Mouse (Mus musculus) limb, embryonic 15.5 days (tissue): ENCODE data around the gene Ctnnbl1. TPM values are rescaled to one million over a fixed set of nuclear protein-coding genes. Genes with fewer than 3 reads are reported as not detected.

Experiments
- ATAC-seq: fragments of 200-750 bp; cut with Nextera tagmentation; 2 replicates; pipeline ENCODE4 v1.8.0; 2017; ENCODE audit warnings: low read depth, moderate TSS enrichment; ENCODE audit not compliant: insufficient number of reproducible peaks, low FRiP score, low TSS enrichment
- H3K27ac ChIP-seq: fragments of 300-500 bp; sonication (generic); 2 replicates; pipeline ENCODE4 v1.5.1; 2015; ENCODE audit warnings: moderate library complexity, mild to moderate bottlenecking, inconsistent platforms
- H3K27me3 ChIP-seq: fragments of 300-500 bp; sonication (generic); 2 replicates; pipeline ENCODE4 v1.6.1; 2015; ENCODE audit warnings: inconsistent platforms
- H3K36me3 ChIP-seq: fragments of 300-500 bp; sonication (generic); 2 replicates; pipeline ENCODE4 v1.6.1; 2015; ENCODE audit warnings: inconsistent platforms
- H3K4me1 ChIP-seq: fragments of 300-500 bp; sonication (generic); 2 replicates; pipeline ENCODE4 v1.6.1; 2015; ENCODE audit warnings: inconsistent platforms
- H3K4me2 ChIP-seq: fragments of 300-500 bp; sonication (generic); 2 replicates; pipeline ENCODE4 v1.6.1; 2015; ENCODE audit warnings: mild to moderate bottlenecking, inconsistent platforms
- H3K4me3 ChIP-seq: fragments of 300-500 bp; sonication (generic); 2 replicates; pipeline ENCODE4 v1.5.1; 2015; ENCODE audit warnings: mild to moderate bottlenecking, inconsistent platforms
- H3K9ac ChIP-seq: fragments of 300-500 bp; sonication (generic); 2 replicates; pipeline ENCODE4 v1.6.1; 2015; ENCODE audit warnings: inconsistent platforms
- H3K9me3 ChIP-seq: fragments of 300-500 bp; sonication (generic); 2 replicates; pipeline ENCODE4 v1.6.1; 2016; ENCODE audit warnings: inconsistent platforms
- WGBS: fragments of 180-500 bp; shearing (Covaris S2); methylation state at CpG from one replicate; pipeline ENCODE4 v1.1.7; 2015; 5-methylcytosine and 5-hydroxymethylcytosine counted together
- polyA plus RNA-seq: library from polyadenylated mRNA; unstranded; fragments of >200 nt; fragmentation: Nextera tagmentation; extraction: Ambion mirVana; gene quantifications from 2 replicates; pipeline ENCODE4 v1.2.1, GENCODE M21; 2015

Gene Ctnnbl1
- polyA plus RNA-seq, 1 experiment from 2014 or later = 51.0 TPM

DNA sequence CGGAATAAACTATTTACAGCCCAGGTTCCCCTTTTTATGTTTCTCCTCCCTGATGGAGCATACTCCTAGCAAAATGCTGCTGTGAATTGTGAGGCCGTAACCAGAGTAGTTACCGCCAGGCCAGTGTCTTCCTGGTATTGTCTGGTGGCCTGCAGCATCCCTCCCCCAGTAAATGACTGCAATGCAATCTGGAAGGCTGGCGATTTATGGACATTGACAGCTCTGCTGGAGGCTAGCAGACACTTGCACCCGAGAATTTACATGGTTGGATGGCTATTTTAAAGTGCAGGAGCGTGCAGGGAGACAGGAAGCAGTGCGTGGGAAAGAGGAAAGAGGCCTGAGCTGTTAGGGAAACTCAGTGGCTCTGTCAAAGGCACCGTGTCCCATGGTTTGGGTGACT is 99.8 kb downstream of the Ctnnbl1 start:
- Histone ChIP-seq H3K9me3 (no peaks in the 10 kb centered on the region), H3K36me3 (peaks cover 11% of the 10 kb centered on the region), H3K4me2 (no peak overlapping the region), H3K4me1 (no peaks in the 10 kb centered on the region), H3K9ac (no peak overlapping the region), H3K4me3 (no peak overlapping the region), H3K27ac (no peak overlapping the region), H3K27me3 (no peaks in the 10 kb centered on the region)
- ATAC-seq = no peak
- 52% methylated on average over 8 of the region's 8 CpGs for WGBS

- no peaks in the 10 kb centered on the region for H3K4me1 ChIP-seq
- no peaks in the 10 kb centered on the region for H3K9me3 ChIP-seq
- 89% methylated on average over 13 of the region's 13 CpGs for WGBS
- no peak overlapping the region for H3K4me3 ChIP-seq
- no peak overlapping the region for H3K9ac ChIP-seq
- no peak overlapping the region for H3K4me2 ChIP-seq
- peaks cover 11% of the 10 kb centered on the region for H3K36me3 ChIP-seq
- no peaks in the 10 kb centered on the region for H3K27me3 ChIP-seq
- H3K27ac ChIP-seq = no peak overlapping the region
- no peak for ATAC-seq
Measured at GRCm38 (mm10) chr2:157838206-157838923, 101.2 kb downstream of the Ctnnbl1 start.

DNA sequence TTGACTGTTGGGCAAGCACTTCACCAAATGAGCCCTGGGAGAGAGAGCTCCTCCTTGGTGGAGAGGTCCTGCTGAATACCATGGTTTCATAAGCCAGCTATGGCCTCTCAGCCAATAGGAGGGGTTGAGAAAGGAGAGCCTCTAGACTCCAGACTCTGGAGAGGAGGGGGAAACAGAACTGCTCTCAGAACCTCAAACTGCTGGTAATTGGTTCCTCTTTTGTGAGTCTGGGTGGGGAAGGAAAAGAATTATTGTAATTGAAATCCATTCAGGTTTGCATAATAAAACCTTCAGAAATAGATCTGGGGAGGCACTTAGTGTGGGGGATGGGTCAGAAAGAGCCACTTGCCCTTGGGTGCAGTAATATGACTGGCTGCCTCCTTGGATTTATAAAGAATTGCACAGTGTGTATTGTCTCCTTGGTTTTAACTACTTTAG is 103.5 kb downstream of the Ctnnbl1 start:
- Histone ChIP-seq H3K27ac (no peak overlapping the region), H3K4me1 (no peaks in the 10 kb centered on the region), H3K27me3 (no peaks in the 10 kb centered on the region), H3K36me3 (peaks cover 11% of the 10 kb centered on the region), H3K9me3 (no peaks in the 10 kb centered on the region), H3K9ac (no peak overlapping the region), H3K4me3 (no peak overlapping the region), H3K4me2 (no peak overlapping the region)
- ATAC-seq = no peak

DNA sequence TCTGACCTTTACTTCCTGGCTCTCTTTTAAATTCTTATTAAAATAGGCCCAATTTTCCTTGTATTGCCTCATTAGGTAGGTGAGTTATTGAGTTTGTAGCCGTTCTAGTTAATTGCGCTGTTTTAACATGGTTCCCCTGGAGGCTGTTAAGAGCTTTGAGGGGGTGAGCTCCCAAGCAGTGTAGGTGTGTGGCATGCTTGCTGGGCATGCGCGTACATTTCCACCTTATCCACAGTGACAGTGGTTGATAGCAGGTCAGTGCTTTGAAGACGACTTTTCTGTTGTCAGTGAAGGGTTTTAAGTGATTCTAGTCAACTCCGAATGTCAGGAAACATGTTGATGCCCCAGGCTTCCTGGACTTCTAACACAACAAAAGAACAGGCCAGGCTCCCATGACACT is 103.9 kb downstream of the Ctnnbl1 start:
- no peak overlapping the region for H3K27ac ChIP-seq
- H3K36me3 ChIP-seq = peaks cover 11% of the 10 kb centered on the region
- H3K4me1 ChIP-seq = no peaks in the 10 kb centered on the region
- no peak overlapping the region for H3K9ac ChIP-seq
- WGBS = 28% methylated on average over 6 of the region's 6 CpGs
- no peak overlapping the region for H3K4me3 ChIP-seq
- no peaks in the 10 kb centered on the region for H3K9me3 ChIP-seq
- H3K27me3 ChIP-seq = no peaks in the 10 kb centered on the region
- no peak for ATAC-seq
- no peak overlapping the region for H3K4me2 ChIP-seq

DNA sequence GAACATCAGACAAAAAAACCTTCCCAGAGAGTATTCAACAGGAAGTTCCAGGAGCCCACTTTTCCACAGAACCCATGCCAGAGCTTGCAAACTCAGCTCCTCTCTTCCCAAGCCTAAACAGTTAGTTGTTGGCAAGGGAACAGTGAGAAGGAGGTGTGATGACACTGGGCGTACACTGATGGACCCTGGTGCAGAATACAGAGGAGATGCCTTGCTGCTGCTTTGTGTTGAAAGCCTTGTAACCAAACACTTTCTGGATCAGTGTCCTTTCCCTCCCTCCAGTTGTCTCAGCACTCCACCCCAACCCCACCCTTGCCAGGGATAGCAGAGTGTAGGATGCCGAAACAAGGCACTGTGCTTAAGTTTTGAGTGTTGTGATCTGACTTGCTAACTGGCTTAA is 107.5 kb downstream of the Ctnnbl1 start:
- no peak overlapping the region for H3K4me2 ChIP-seq
- H3K27me3 ChIP-seq = no peaks in the 10 kb centered on the region
- no peak overlapping the region for H3K9ac ChIP-seq
- ATAC-seq = no peak
- no peak overlapping the region for H3K27ac ChIP-seq
- whole genome bisulfite sequencing = 83% methylated on average over 2 of the region's 2 CpGs
- H3K4me3 ChIP-seq = no peak overlapping the region
- H3K9me3 ChIP-seq = no peaks in the 10 kb centered on the region
- H3K36me3 ChIP-seq = no peaks in the 10 kb centered on the region; the same call in 1 of the 2 replicates
- no peaks in the 10 kb centered on the region for H3K4me1 ChIP-seq

DNA sequence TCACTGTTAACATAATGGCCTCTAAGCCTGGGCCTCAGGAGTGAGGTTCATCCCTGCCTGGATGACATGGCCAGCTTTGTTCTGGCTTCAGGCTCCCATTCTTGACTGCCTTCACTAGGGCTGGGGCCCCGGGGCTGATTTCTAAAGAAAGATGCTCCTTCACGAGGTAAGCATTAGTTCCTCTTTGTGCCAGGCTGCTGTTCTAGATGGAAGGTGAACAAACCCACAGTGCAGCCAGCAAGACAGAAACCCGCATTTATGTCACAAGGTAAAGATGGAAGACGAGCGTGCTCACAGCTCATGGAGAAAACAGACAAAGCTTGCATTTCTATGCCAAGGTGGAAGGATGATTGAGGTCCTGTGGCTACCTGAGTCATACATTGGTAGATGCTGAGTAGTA is 108.6 kb downstream of the Ctnnbl1 start:
- Histone ChIP-seq H3K4me2 (no peak overlapping the region), H3K27ac (no peak overlapping the region), H3K9me3 (no peaks in the 10 kb centered on the region), H3K9ac (no peak overlapping the region), H3K27me3 (no peaks in the 10 kb centered on the region), H3K4me3 (no peak overlapping the region), H3K4me1 (no peaks in the 10 kb centered on the region), H3K36me3 (no peaks in the 10 kb centered on the region)
- ATAC-seq = no peak
- WGBS = 85% methylated on average over 5 of the region's 5 CpGs

GRCm38 (mm10) chr2:157853135-157853534 is 115.9 kb downstream of the Ctnnbl1 start:
- WGBS = 45% methylated on average over 3 of the region's 3 CpGs
- no peak overlapping the region for H3K9ac ChIP-seq
- H3K4me2 ChIP-seq = no peak overlapping the region
- no peak overlapping the region for H3K4me3 ChIP-seq
- H3K27me3 ChIP-seq = no peaks in the 10 kb centered on the region
- H3K9me3 ChIP-seq = no peaks in the 10 kb centered on the region
- no peak for ATAC-seq
- no peaks in the 10 kb centered on the region for H3K36me3 ChIP-seq
- H3K27ac ChIP-seq = no peak overlapping the region
- no peaks in the 10 kb centered on the region for H3K4me1 ChIP-seq

- 61% methylated on average over 6 of the region's 6 CpGs for WGBS
- H3K4me2 ChIP-seq = no peak overlapping the region
- no peak overlapping the region for H3K4me3 ChIP-seq
- H3K36me3 ChIP-seq = no peaks in the 10 kb centered on the region
- no peak overlapping the region for H3K27ac ChIP-seq
- H3K27me3 ChIP-seq = no peaks in the 10 kb centered on the region
- no peak for ATAC-seq
- no peaks in the 10 kb centered on the region for H3K4me1 ChIP-seq
- no peaks in the 10 kb centered on the region for H3K9me3 ChIP-seq
- no peak overlapping the region for H3K9ac ChIP-seq
Measured at GRCm38 (mm10) chr2:157855814-157856213, 118.6 kb downstream of the Ctnnbl1 start.

GRCm38 (mm10) chr2:157857496-157857895 is 120.3 kb downstream of the Ctnnbl1 start:
- no peak overlapping the region for H3K27ac ChIP-seq
- 65% methylated on average over 3 of the region's 3 CpGs for WGBS
- no peak for ATAC-seq
- H3K4me1 ChIP-seq = no peaks in the 10 kb centered on the region
- H3K4me2 ChIP-seq = no peak overlapping the region
- H3K4me3 ChIP-seq = no peak overlapping the region
- no peaks in the 10 kb centered on the region for H3K36me3 ChIP-seq
- no peaks in the 10 kb centered on the region for H3K27me3 ChIP-seq
- no peaks in the 10 kb centered on the region for H3K9me3 ChIP-seq
- no peak overlapping the region for H3K9ac ChIP-seq

- H3K36me3 ChIP-seq = no peaks in the 10 kb centered on the region
- ATAC-seq = no peak
- H3K27ac ChIP-seq = no peak overlapping the region
- WGBS = 77% methylated on average over 7 of the region's 7 CpGs
- H3K27me3 ChIP-seq = no peaks in the 10 kb centered on the region
- H3K4me2 ChIP-seq = no peak overlapping the region
- no peak overlapping the region for H3K4me3 ChIP-seq
- no peaks in the 10 kb centered on the region for H3K4me1 ChIP-seq
- no peak overlapping the region for H3K9ac ChIP-seq
- no peaks in the 10 kb centered on the region for H3K9me3 ChIP-seq
Measured at GRCm38 (mm10) chr2:157858317-157858716, 121.1 kb downstream of the Ctnnbl1 start.

DNA sequence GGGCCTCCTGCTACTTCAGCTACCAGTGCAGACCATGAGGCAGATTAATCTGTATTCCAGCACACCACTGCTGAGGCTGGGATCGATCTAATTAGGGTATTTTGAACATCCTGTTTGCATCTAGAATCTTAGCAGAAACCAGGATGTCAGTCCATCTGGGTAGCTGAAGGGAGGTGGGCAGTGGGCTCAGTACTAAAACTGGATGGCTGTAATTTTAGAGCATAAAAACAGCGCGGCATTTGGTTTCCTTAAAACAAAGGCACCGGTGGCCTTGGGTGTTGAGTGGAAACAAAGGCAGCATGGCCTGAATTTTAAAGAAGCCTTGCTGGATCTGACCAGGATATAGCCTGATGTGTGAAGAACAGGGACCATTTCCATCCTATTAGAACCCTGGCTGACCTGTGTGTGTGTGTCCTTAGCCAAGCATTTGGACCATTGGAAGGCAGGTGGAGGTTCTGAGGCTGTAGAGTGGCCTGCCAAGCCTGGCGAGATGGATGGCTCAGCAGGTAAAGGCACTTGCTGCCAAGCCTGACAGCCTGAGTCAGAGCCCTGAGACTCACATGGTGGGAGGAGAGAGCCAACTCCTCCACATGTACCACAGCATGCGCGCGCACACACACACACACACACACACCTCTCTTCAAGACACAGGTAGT is 122.0 kb downstream of the Ctnnbl1 start:
- Histone ChIP-seq H3K36me3 (no peaks in the 10 kb centered on the region), H3K9ac (no peak overlapping the region), H3K4me2 (no peak overlapping the region), H3K4me1 (no peaks in the 10 kb centered on the region), H3K27me3 (no peaks in the 10 kb centered on the region), H3K27ac (no peak overlapping the region), H3K9me3 (no peaks in the 10 kb centered on the region), H3K4me3 (no peak overlapping the region)
- ATAC-seq = no peak
- WGBS = 70% methylated on average over 8 of the region's 8 CpGs

DNA sequence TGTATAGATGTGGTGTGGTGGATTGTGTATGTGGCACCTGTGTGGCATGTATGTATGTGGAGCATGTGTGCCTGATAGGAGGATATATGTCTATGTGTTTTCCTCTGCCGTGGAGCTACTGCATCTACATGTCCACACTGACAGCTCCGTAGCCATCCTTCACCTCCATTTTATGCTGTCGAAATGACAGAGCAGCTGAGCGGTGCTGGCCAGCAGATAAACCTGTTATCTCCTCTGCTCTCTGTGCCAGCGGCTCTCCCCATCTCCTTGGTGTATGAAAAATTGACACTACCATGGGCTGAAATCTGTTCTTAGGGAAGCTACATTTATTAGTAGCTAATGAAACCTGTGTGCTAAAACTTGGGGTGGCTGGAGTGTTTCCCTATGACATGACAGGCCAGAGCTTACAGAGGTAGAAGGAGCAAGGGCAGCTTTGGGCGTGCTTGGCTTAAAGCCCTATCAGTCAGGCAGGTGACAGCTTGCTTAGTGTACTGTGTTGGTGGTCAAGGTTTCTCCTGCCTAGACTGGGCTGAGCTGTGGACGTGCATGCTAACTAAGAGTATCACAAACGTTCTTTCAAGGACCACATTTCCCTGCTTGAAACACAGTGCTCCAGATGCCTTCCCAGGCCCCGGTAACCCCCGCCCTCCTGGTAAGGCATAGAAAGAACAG is 124.2 kb downstream of the Ctnnbl1 start:
- no peaks in the 10 kb centered on the region for H3K27me3 ChIP-seq
- no peaks in the 10 kb centered on the region for H3K9me3 ChIP-seq
- no peaks in the 10 kb centered on the region for H3K36me3 ChIP-seq
- ATAC-seq = no peak
- WGBS = 70% methylated on average over 10 of the region's 10 CpGs
- no peak overlapping the region for H3K4me3 ChIP-seq
- no peak overlapping the region for H3K4me2 ChIP-seq
- no peak overlapping the region for H3K27ac ChIP-seq
- no peak overlapping the region for H3K9ac ChIP-seq
- H3K4me1 ChIP-seq = no peaks in the 10 kb centered on the region
